Mouse (Mus musculus): ENCODE measurements at regions not wholly inside any gene's neighbourhood (a gene's known extent, or its start where the extent isn't known, plus 50 kb on each side); places are given as distances from the start of the nearest gene placed in this dataset.

- no peak for DNase-seq
Measured at GRCm38 (mm10) chr13:83216454-83216853, 287.4 kb upstream of the Mef2c start.

- no peak for DNase-seq
Measured at GRCm38 (mm10) chr13:83252452-83252851, 251.4 kb upstream of the Mef2c start.

GRCm38 (mm10) chr13:83266591-83266990, 237.2 kb upstream of the Mef2c start:
- no peak for DNase-seq

GRCm38 (mm10) chr13:83268663-83269062, 235.2 kb upstream of the Mef2c start:
- no peak for DNase-seq

- DNase-seq: no peak
Measured at GRCm38 (mm10) chr13:83278695-83279094, 225.1 kb upstream of the Mef2c start.

- DNase-seq: no peak
Measured at GRCm38 (mm10) chr13:83307696-83308095, 196.1 kb upstream of the Mef2c start.

- DNase-seq: no peak
Measured at GRCm38 (mm10) chr13:83328488-83328887, 175.3 kb upstream of the Mef2c start.

- DNase-seq: no peak
Measured at GRCm38 (mm10) chr13:83333728-83334127, 170.1 kb upstream of the Mef2c start.

GRCm38 (mm10) chr13:83344611-83345319, 159.1 kb upstream of the Mef2c start:
- DNase-seq: no peak

GRCm38 (mm10) chr13:83355341-83355740, 148.5 kb upstream of the Mef2c start:
- no peak for DNase-seq

GRCm38 (mm10) chr13:83360529-83360928, 143.3 kb upstream of the Mef2c start:
- no peak for DNase-seq

- no peak for DNase-seq
Measured at GRCm38 (mm10) chr13:83376097-83376797, 127.6 kb upstream of the Mef2c start.

GRCm38 (mm10) chr13:83378644-83379043, 125.2 kb upstream of the Mef2c start:
- no peak for DNase-seq

GRCm38 (mm10) chr13:83382609-83383008, 121.2 kb upstream of the Mef2c start:
- no peak for DNase-seq

GRCm38 (mm10) chr13:83394773-83395172, 109.1 kb upstream of the Mef2c start:
- no peak for DNase-seq

GRCm38 (mm10) chr13:83399381-83399780, 104.5 kb upstream of the Mef2c start:
- DNase-seq: no peak

GRCm38 (mm10) chr13:83439619-83440436, 64.0 kb upstream of the Mef2c start:
- DNase-seq: no peak

- DNase-seq: no peak
Measured at GRCm38 (mm10) chr13:83444277-83444676, 59.6 kb upstream of the Mef2c start.

- DNase-seq: no peak
Measured at GRCm38 (mm10) chr13:83450820-83451219, 53.0 kb upstream of the Mef2c start.

- no peak for DNase-seq
Measured at GRCm38 (mm10) chr13:83452987-83453386, 50.8 kb upstream of the Mef2c start.

Data from adrenal gland, postnatal 36 days (tissue).